Mouse (Mus musculus): ENCODE data around the gene Fam216b. TPM values are rescaled to one million over a fixed set of nuclear protein-coding genes. Genes with fewer than 3 reads are reported as not detected.

Fam216b gene
- total RNA-seq, 1 experiment from 2014 or later = not detected

- ATAC-seq (ENCODE audit: extremely low read depth, insufficient number of reproducible peaks, low FRiP score, poor library complexity, severe bottlenecking) = no peak
These were observed 32.4 kb downstream of the Fam216b start for GRCm38 (mm10) chr14:78056371-78056770.

- ATAC-seq (ENCODE audit: extremely low read depth, insufficient number of reproducible peaks, low FRiP score, poor library complexity, severe bottlenecking) = no peak
These were observed 40.1 kb downstream of the Fam216b start for GRCm38 (mm10) chr14:78048674-78049073.

GRCm38 (mm10) chr14:78048258-78048657, 40.5 kb downstream of the Fam216b start:
- ATAC-seq (ENCODE audit: extremely low read depth, insufficient number of reproducible peaks, low FRiP score, poor library complexity, severe bottlenecking) = no peak

GRCm38 (mm10) chr14:78043079-78043478, 45.7 kb downstream of the Fam216b start:
- no peak for ATAC-seq (ENCODE audit: extremely low read depth, insufficient number of reproducible peaks, low FRiP score, poor library complexity, severe bottlenecking)

- ATAC-seq (ENCODE audit: extremely low read depth, insufficient number of reproducible peaks, low FRiP score, poor library complexity, severe bottlenecking) = no peak
These were observed 46.8 kb downstream of the Fam216b start for GRCm38 (mm10) chr14:78041886-78042526.

- ATAC-seq (ENCODE audit: extremely low read depth, insufficient number of reproducible peaks, low FRiP score, poor library complexity, severe bottlenecking) = no peak
These were observed 48.2 kb downstream of the Fam216b start for GRCm38 (mm10) chr14:78040643-78041042.

- ATAC-seq (ENCODE audit: extremely low read depth, insufficient number of reproducible peaks, low FRiP score, poor library complexity, severe bottlenecking) = no peak
These were observed 49.9 kb downstream of the Fam216b start for GRCm38 (mm10) chr14:78038876-78039275.

Other genes with a start within 250 kb of the Fam216b start
- gene Dnajc15, start 213.9 kb downstream of the Fam216b start, total RNA-seq (2017) = 10.1 and 21.5 TPM in 2 replicates
- gene Epsti1, start 184.8 kb downstream of the Fam216b start, total RNA-seq (2017) = 147 and 149 TPM in 2 replicates
- gene Tnfsf11, start 219.0 kb upstream of the Fam216b start, total RNA-seq (2017) = 0.12 and 0.35 TPM in 2 replicates